Mouse (Mus musculus): ENCODE measurements around the gene Ankrd6.
"Not testable (repeated sequence)": the region's sequence is repeated elsewhere in the genome, so short reads cannot be mapped to it uniquely, and the experiment has no call there.

Gene Ankrd6

GRCm38 (mm10) chr4:32950356-32951034, at the start of gene Ankrd6:
Gene Ankrd6, minus strand, starts transcription at chr4:32950841.
- DNase-seq (ENCODE audit: extremely low read depth, low read depth) = no peak

GRCm38 (mm10) chr4:32998996-32999395, 48.4 kb upstream of the Ankrd6 start:
- DNase-seq (ENCODE audit: extremely low read depth, low read depth) = no peak

GRCm38 (mm10) chr4:32997571-32997970, 46.9 kb upstream of the Ankrd6 start:
- DNase-seq (ENCODE audit: extremely low read depth, low read depth) = no peak

GRCm38 (mm10) chr4:32996083-32996482, 45.4 kb upstream of the Ankrd6 start:
- DNase-seq (ENCODE audit: extremely low read depth, low read depth) = no peak

GRCm38 (mm10) chr4:32994168-32994567, 43.5 kb upstream of the Ankrd6 start:
- DNase-seq (ENCODE audit: extremely low read depth, low read depth) = no peak

- DNase-seq (ENCODE audit: extremely low read depth, low read depth) = no peak
Observed at GRCm38 (mm10) chr4:32989346-32989745, 38.7 kb upstream of the Ankrd6 start.

- peak; percentile 54 for DNase-seq (ENCODE audit: extremely low read depth, low read depth)
Observed at GRCm38 (mm10) chr4:32987006-32987405, 36.4 kb upstream of the Ankrd6 start.

GRCm38 (mm10) chr4:32985684-32986083, 35.0 kb upstream of the Ankrd6 start:
- no peak for DNase-seq (ENCODE audit: extremely low read depth, low read depth)

GRCm38 (mm10) chr4:32984801-32985675, 34.4 kb upstream of the Ankrd6 start:
- no peak for DNase-seq (ENCODE audit: extremely low read depth, low read depth)

GRCm38 (mm10) chr4:32984242-32984641, 33.6 kb upstream of the Ankrd6 start:
- no peak for DNase-seq (ENCODE audit: extremely low read depth, low read depth)

GRCm38 (mm10) chr4:32983176-32984155, 32.8 kb upstream of the Ankrd6 start:
- no peak for DNase-seq (ENCODE audit: extremely low read depth, low read depth)

- DNase-seq (ENCODE audit: extremely low read depth, low read depth) = no peak
Observed at GRCm38 (mm10) chr4:32982716-32983175, 32.1 kb upstream of the Ankrd6 start, which contains the start of gene Rragd. Gene Rragd, plus strand, starts transcription at chr4:32983037.

GRCm38 (mm10) chr4:32982041-32982715, 31.5 kb upstream of the Ankrd6 start:
- no peak for DNase-seq (ENCODE audit: extremely low read depth, low read depth)

GRCm38 (mm10) chr4:32981617-32982016, 31.0 kb upstream of the Ankrd6 start:
- no peak for DNase-seq (ENCODE audit: extremely low read depth, low read depth)

- no peak for DNase-seq (ENCODE audit: extremely low read depth, low read depth)
Observed at GRCm38 (mm10) chr4:32980061-32980460, 29.4 kb upstream of the Ankrd6 start.

- DNase-seq (ENCODE audit: extremely low read depth, low read depth) = no peak
Observed at GRCm38 (mm10) chr4:32977331-32977730, 26.7 kb upstream of the Ankrd6 start.

- DNase-seq (ENCODE audit: extremely low read depth, low read depth) = not testable (repeated sequence)
Observed at GRCm38 (mm10) chr4:32964619-32965018, 14.0 kb upstream of the Ankrd6 start.

- no peak for DNase-seq (ENCODE audit: extremely low read depth, low read depth)
Observed at GRCm38 (mm10) chr4:32961394-32961793, 10.8 kb upstream of the Ankrd6 start.

GRCm38 (mm10) chr4:32956423-32956822, 5.8 kb upstream of the Ankrd6 start:
- DNase-seq (ENCODE audit: extremely low read depth, low read depth) = no peak

- DNase-seq (ENCODE audit: extremely low read depth, low read depth) = no peak
Observed at GRCm38 (mm10) chr4:32952681-32953080, 2.0 kb upstream of the Ankrd6 start.
